Mouse (Mus musculus): ENCODE results near the gene 1700029J07Rik. TPM values are rescaled to one million over a fixed set of nuclear protein-coding genes. Genes with fewer than 3 reads are reported as not detected.
A peak's percentile ranks its signal among the peaks of the same experiment; 100 is the strongest.

Gene 1700029J07Rik
- polyA plus RNA-seq, 1 experiment from 2014 or later, result 4.7 TPM

- Histone ChIP-seq H3K4me3 (peak within 1 kb of the TSS; percentile 35), H3K27ac (no peak within 1 kb of the TSS), H3K9ac (peak within 1 kb of the TSS; percentile 52), H3K9me3 (0 out of 2 replicates have a peak, but pooled peaks cover 5% of the 10 kb centered on the region), H3K4me2 (peak within 1 kb of the TSS; percentile 60), H3K27me3 (peaks cover 4% of the 10 kb centered on the region), H3K36me3 (no peaks in the 10 kb centered on the region), H3K4me1 (no peaks in the 10 kb centered on the region)
- WGBS, result under 1% methylated on average over 23 of the region's 23 CpGs
- peak; percentile 69 for ATAC-seq (ENCODE audit: insufficient number of reproducible peaks, insufficient read depth, low FRiP score, low TSS enrichment, low read depth)
Observed at GRCm38 (mm10) chr8:45934582-45935014, 40.5 kb downstream of the 1700029J07Rik start, which contains the start of gene Ccdc110. Gene Ccdc110 (plus strand): TSS chr8:45934619.

DNA sequence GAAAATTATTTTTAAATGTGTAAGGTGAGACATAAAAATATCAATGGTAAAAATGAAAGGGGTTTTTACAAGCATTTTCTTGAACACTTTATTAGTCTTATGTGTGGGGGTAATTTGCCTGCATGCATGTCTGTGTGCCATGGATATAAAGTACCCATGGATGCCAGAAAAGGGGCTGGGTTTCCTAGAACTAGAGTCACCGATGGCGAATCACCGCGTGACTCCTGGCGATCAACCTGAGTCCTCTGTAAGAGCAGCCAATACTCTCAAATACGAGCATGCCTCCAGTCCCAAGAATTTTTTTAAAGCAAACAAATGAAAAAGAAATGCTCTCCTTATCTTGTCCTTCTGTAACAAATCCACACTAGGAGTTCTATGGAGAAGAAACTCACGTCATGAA lies 52.9 kb downstream of the 1700029J07Rik start:
- Histone ChIP-seq H3K9ac (no peak overlapping the region), H3K27me3 (no peaks in the 10 kb centered on the region), H3K36me3 (no peaks in the 10 kb centered on the region), H3K4me1 (0 out of 2 replicates have a peak, but pooled peaks cover under 1% of the 10 kb centered on the region), H3K27ac (no peak overlapping the region), H3K4me3 (no peak overlapping the region), H3K4me2 (no peak overlapping the region), H3K9me3 (no peaks in the 10 kb centered on the region)
- WGBS, result 94% methylated on average over 7 of the region's 7 CpGs
- ATAC-seq (ENCODE audit: insufficient number of reproducible peaks, insufficient read depth, low FRiP score, low TSS enrichment, low read depth), result no peak

- Histone ChIP-seq H3K4me1 (0 out of 2 replicates have a peak, but pooled peaks cover 4% of the 10 kb centered on the region), H3K36me3 (no peaks in the 10 kb centered on the region), H3K27ac (no peak overlapping the region), H3K27me3 (no peaks in the 10 kb centered on the region), H3K4me3 (no peak overlapping the region), H3K9ac (no peak overlapping the region), H3K9me3 (no peaks in the 10 kb centered on the region), H3K4me2 (no peak overlapping the region)
- WGBS, result 97% methylated on average over 7 of the region's 7 CpGs
- no peak for ATAC-seq (ENCODE audit: insufficient number of reproducible peaks, insufficient read depth, low FRiP score, low TSS enrichment, low read depth)
Observed at GRCm38 (mm10) chr8:45920392-45920791, 54.7 kb downstream of the 1700029J07Rik start.

- no peak overlapping the region for H3K9ac ChIP-seq
- no peaks in the 10 kb centered on the region for H3K36me3 ChIP-seq
- 0 out of 2 replicates have a peak, but pooled peaks cover 4% of the 10 kb centered on the region for H3K4me1 ChIP-seq
- no peak for ATAC-seq (ENCODE audit: insufficient number of reproducible peaks, insufficient read depth, low FRiP score, low TSS enrichment, low read depth)
- H3K4me3 ChIP-seq, result no peak overlapping the region
- H3K27ac ChIP-seq, result no peak overlapping the region
- 90% methylated on average over 15 of the region's 15 CpGs for WGBS
- H3K27me3 ChIP-seq, result no peaks in the 10 kb centered on the region
- H3K4me2 ChIP-seq, result no peak overlapping the region
- no peaks in the 10 kb centered on the region for H3K9me3 ChIP-seq
Observed at GRCm38 (mm10) chr8:45918891-45919290, 56.2 kb downstream of the 1700029J07Rik start.

GRCm38 (mm10) chr8:45917040-45917679 lies 57.9 kb downstream of the 1700029J07Rik start:
- H3K36me3 ChIP-seq, result no peaks in the 10 kb centered on the region
- H3K4me3 ChIP-seq, result no peak overlapping the region
- H3K9ac ChIP-seq, result no peak overlapping the region
- no peak for ATAC-seq (ENCODE audit: insufficient number of reproducible peaks, insufficient read depth, low FRiP score, low TSS enrichment, low read depth)
- no peak overlapping the region for H3K27ac ChIP-seq
- no peaks in the 10 kb centered on the region for H3K27me3 ChIP-seq
- WGBS, result 46% methylated on average over 20 of the region's 20 CpGs
- H3K9me3 ChIP-seq, result no peaks in the 10 kb centered on the region
- H3K4me2 ChIP-seq, result peak overlapping the region; percentile 36
- 0 out of 2 replicates have a peak, but pooled peaks cover 4% of the 10 kb centered on the region for H3K4me1 ChIP-seq

DNA sequence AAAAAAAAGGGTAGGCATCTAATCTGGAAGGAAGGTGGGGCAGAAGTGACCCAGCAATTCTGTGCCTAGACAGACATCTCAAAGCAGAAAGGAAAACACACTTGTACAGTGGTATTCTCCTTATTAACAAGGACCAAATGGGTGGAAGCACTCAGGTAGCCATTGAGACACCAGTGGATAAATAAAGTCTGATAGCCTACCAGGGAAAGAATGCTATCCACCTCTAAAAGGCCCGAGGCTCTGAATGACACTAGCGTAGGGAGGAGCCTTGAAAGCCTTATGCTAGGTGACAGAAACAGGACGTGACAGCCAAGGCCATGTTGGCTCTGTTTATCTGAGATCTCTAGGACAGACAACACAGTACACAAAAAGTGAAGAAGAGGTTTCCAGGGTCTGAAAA lies 58.6 kb downstream of the 1700029J07Rik start:
- H3K9ac ChIP-seq, result no peak overlapping the region
- 83% methylated on average over 3 of the region's 3 CpGs for WGBS
- no peak overlapping the region for H3K4me3 ChIP-seq
- H3K9me3 ChIP-seq, result no peaks in the 10 kb centered on the region
- no peaks in the 10 kb centered on the region for H3K27me3 ChIP-seq
- H3K4me1 ChIP-seq, result 0 out of 2 replicates have a peak, but pooled peaks cover 4% of the 10 kb centered on the region
- H3K27ac ChIP-seq, result no peak overlapping the region
- H3K36me3 ChIP-seq, result no peaks in the 10 kb centered on the region
- no peak for ATAC-seq (ENCODE audit: insufficient number of reproducible peaks, insufficient read depth, low FRiP score, low TSS enrichment, low read depth)
- no peak overlapping the region for H3K4me2 ChIP-seq

DNA sequence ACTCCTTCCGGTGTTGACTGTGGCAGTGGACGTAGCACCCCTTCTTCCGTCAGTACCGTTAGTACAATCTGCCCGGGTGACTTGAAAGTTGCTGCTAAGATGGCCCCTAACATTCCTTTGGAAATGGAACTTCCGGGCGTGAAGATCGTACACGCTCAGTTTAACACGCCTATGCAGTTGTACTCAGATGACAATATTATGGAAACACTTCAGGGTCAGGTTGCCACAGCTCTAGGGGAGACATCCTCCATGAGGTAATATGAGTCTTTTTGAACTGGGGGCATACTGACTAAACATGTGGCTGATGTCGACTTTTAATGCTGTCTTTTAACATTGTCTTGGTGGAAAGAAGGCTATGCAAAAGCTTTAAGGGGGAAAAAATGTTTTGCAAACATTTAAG lies 61.3 kb downstream of the 1700029J07Rik start:
- 74% methylated on average over 11 of the region's 11 CpGs for WGBS
- H3K27ac ChIP-seq, result no peak overlapping the region
- no peak overlapping the region for H3K9ac ChIP-seq
- no peak overlapping the region for H3K4me2 ChIP-seq
- H3K4me1 ChIP-seq, result 0 out of 2 replicates have a peak, but pooled peaks cover 4% of the 10 kb centered on the region
- H3K9me3 ChIP-seq, result no peaks in the 10 kb centered on the region
- no peak for ATAC-seq (ENCODE audit: insufficient number of reproducible peaks, insufficient read depth, low FRiP score, low TSS enrichment, low read depth)
- no peaks in the 10 kb centered on the region for H3K36me3 ChIP-seq
- no peak overlapping the region for H3K4me3 ChIP-seq
- H3K27me3 ChIP-seq, result no peaks in the 10 kb centered on the region

- H3K27me3 ChIP-seq, result no peaks in the 10 kb centered on the region
- H3K9ac ChIP-seq, result no peak overlapping the region
- H3K4me2 ChIP-seq, result no peak overlapping the region
- H3K4me1 ChIP-seq, result no peaks in the 10 kb centered on the region
- no peak overlapping the region for H3K27ac ChIP-seq
- no peak for ATAC-seq (ENCODE audit: insufficient number of reproducible peaks, insufficient read depth, low FRiP score, low TSS enrichment, low read depth)
- H3K9me3 ChIP-seq, result no peaks in the 10 kb centered on the region
- WGBS, result 82% methylated on average over 4 of the region's 4 CpGs
- no peaks in the 10 kb centered on the region for H3K36me3 ChIP-seq
- H3K4me3 ChIP-seq, result no peak overlapping the region
Observed at GRCm38 (mm10) chr8:45906251-45906619, 68.8 kb downstream of the 1700029J07Rik start.

DNA sequence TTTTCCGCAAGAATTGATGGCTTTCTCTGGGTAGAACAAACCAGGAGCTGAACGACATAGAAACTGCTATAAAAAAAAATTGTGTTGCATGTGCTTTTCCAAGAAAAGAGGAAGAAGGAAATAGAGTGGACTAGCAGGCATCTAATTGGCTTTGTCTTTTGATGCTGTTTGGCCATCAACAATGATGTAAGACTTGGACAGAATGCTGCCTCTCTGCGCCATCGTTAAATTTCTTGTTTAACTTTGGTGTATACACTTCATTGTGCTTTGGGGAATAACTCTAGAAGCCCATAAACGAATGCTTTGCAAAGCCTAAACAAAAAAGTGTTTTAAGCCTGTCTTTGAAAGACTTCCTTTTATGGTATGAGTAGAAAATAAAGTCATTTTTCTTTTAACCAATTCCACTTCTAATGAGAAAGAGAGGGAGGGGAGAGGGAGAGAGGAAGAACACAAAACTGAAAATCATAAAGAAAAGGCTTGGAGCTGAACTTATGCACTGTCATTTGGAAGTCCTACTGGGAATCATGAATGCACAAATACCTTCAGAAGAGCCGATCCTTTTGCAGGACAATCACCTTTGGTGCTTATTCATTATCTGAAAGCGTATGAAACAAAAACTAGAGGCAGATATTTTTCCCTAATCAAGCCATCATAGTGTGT lies 69.3 kb downstream of the 1700029J07Rik start:
- Histone ChIP-seq H3K27ac (no peak overlapping the region), H3K27me3 (no peaks in the 10 kb centered on the region)
- no peak for ATAC-seq (ENCODE audit: insufficient number of reproducible peaks, insufficient read depth, low FRiP score, low TSS enrichment, low read depth)

GRCm38 (mm10) chr8:45903659-45904058 lies 71.4 kb downstream of the 1700029J07Rik start:
- H3K27ac ChIP-seq, result no peak overlapping the region
- no peaks in the 10 kb centered on the region for H3K36me3 ChIP-seq
- H3K9me3 ChIP-seq, result no peaks in the 10 kb centered on the region
- peaks cover 4% of the 10 kb centered on the region; the same call in 1 of the 2 replicates for H3K4me1 ChIP-seq
- ATAC-seq (ENCODE audit: insufficient number of reproducible peaks, insufficient read depth, low FRiP score, low TSS enrichment, low read depth), result no peak
- H3K9ac ChIP-seq, result no peak overlapping the region
- H3K4me3 ChIP-seq, result no peak overlapping the region
- WGBS, result 31% methylated on average over 3 of the region's 3 CpGs
- H3K4me2 ChIP-seq, result no peak overlapping the region
- H3K27me3 ChIP-seq, result no peaks in the 10 kb centered on the region

More for the DNA sequence above, 69.3 kb downstream of the 1700029J07Rik start:
- Histone ChIP-seq H3K4me1 (no peaks in the 10 kb centered on the region), H3K9ac (no peak overlapping the region), H3K9me3 (no peaks in the 10 kb centered on the region), H3K4me3 (no peak overlapping the region), H3K36me3 (no peaks in the 10 kb centered on the region), H3K4me2 (no peak overlapping the region)
- WGBS, result 81% methylated on average over 7 of the region's 7 CpGs

All from embryonic facial prominence, embryonic 13.5 days (tissue).